Mouse (Mus musculus) myocyte (in vitro differentiated cells): Measurements from ENCODE around the gene Lce3f. TPM values are rescaled to one million over a fixed set of nuclear protein-coding genes. Genes with fewer than 3 reads are reported as not detected.
A peak's percentile ranks its signal among the peaks of the same experiment; 100 is the strongest.

Experiments used
- H3K27me3 ChIP-seq: one replicate; pipeline ENCODE4 v1.6.1; 2011; ENCODE audit not compliant: control insufficient read depth, insufficient read depth, insufficient read length
- H3K36me3 ChIP-seq: one replicate; pipeline ENCODE4 v1.6.1; 2011; ENCODE audit not compliant: control insufficient read depth, insufficient read depth
- H3K4me2 ChIP-seq: one replicate; pipeline ENCODE4 v1.6.1; 2011; ENCODE audit warnings: low read depth, control low read depth
- H3K4me3 ChIP-seq: one replicate; pipeline ENCODE4 v1.5.1; 2011; ENCODE audit warnings: mild to moderate bottlenecking, control low read depth, moderate library complexity
- H3K79me2 ChIP-seq: one replicate; pipeline ENCODE4 v1.6.1; 2011; ENCODE audit not compliant: control insufficient read depth, insufficient read depth
- H3ac ChIP-seq: one replicate; pipeline ENCODE4 v1.6.1; 2011; ENCODE audit not compliant: control insufficient read depth, insufficient read length
- CEBPB ChIP-seq: IDR thresholded peaks from 2 replicates; pipeline ENCODE4 v1.6.1; 2011; ENCODE audit warnings: mild to moderate bottlenecking, moderate library complexity; ENCODE audit not compliant: poor library complexity, insufficient read depth, severe bottlenecking
- E2F4 ChIP-seq: IDR thresholded peaks from one replicate; pipeline ENCODE4 v1.6.1; 2011; ENCODE audit warnings: mild to moderate bottlenecking, control low read depth, moderate library complexity; ENCODE audit not compliant: insufficient read depth
- MAX ChIP-seq: IDR thresholded peaks from one replicate; pipeline ENCODE4 v1.6.1; 2011; ENCODE audit warnings: low read depth, mild to moderate bottlenecking, control low read depth
- MYOD1 ChIP-seq, 3 experiments: IDR thresholded peaks; one replicate each; pipeline ENCODE4 v1.6.1; 2011; ENCODE audit warnings: control low read depth in 2 of 3, low read depth in 2 of 3, mild to moderate bottlenecking in 2 of 3, moderate library complexity in 1 of 3; ENCODE audit not compliant: insufficient read length in 2 of 3, control insufficient read depth in 1 of 3
- MYOG ChIP-seq, 3 experiments: IDR thresholded peaks; one replicate each; pipeline ENCODE4 v1.6.1; 2011; ENCODE audit warnings: control low read depth in 2 of 3, low read depth in 2 of 3, mild to moderate bottlenecking in 2 of 3; ENCODE audit not compliant: insufficient read length in 2 of 3, control insufficient read depth in 1 of 3, insufficient read depth in 1 of 3
- POLR2A ChIP-seq: IDR thresholded peaks from one replicate; pipeline ENCODE4 v1.6.1; 2011; ENCODE audit warnings: low read depth, mild to moderate bottlenecking, control low read depth, moderate library complexity; ENCODE audit not compliant: insufficient read length
- POLR2AphosphoS2 ChIP-seq: IDR thresholded peaks from one replicate; pipeline ENCODE4 v1.6.1; 2011; ENCODE audit warnings: low read depth, control low read depth; ENCODE audit not compliant: insufficient read length
- REST ChIP-seq: IDR thresholded peaks from one replicate; pipeline ENCODE4 v1.6.1; 2011; ENCODE audit warnings: mild to moderate bottlenecking, control low read depth, moderate library complexity; ENCODE audit not compliant: insufficient read depth, insufficient read length
- SRF ChIP-seq: IDR thresholded peaks from one replicate; pipeline ENCODE4 v1.6.1; 2011; ENCODE audit warnings: low read depth; ENCODE audit not compliant: control insufficient read depth, insufficient read length
- TCF12 ChIP-seq: IDR thresholded peaks from one replicate; pipeline ENCODE4 v1.6.1; 2011; ENCODE audit warnings: mild to moderate bottlenecking, control low read depth; ENCODE audit not compliant: poor library complexity, insufficient read depth, severe bottlenecking
- TCF3 ChIP-seq: IDR thresholded peaks from one replicate; pipeline ENCODE4 v1.6.1; 2011; ENCODE audit warnings: low read depth, control low read depth; ENCODE audit not compliant: insufficient read length
- USF1 ChIP-seq: IDR thresholded peaks from one replicate; pipeline ENCODE4 v1.6.1; 2011; ENCODE audit warnings: low read depth, mild to moderate bottlenecking, control low read depth, moderate library complexity
- polyA plus RNA-seq: library from polyadenylated mRNA; unstranded; fragments of >200 nt; fragmentation: generic; extraction: Trizol; gene quantifications from one replicate; pipeline ENCODE4 v1.2.1, GENCODE M21; 2012; ENCODE audit warnings: missing spikeins

The Lce3f gene
- polyA plus RNA-seq, 1 experiment = not detected

- Histone ChIP-seq H3K79me2 (no peaks in the 10 kb centered on the region), H3K36me3 (no peaks in the 10 kb centered on the region), H3K4me3 (no peak overlapping the region), H3ac (no peak overlapping the region), H3K27me3 (no peaks in the 10 kb centered on the region), H3K4me2 (no peak overlapping the region)
- TF ChIP-seq E2F4 = no peak
- TF ChIP-seq MYOD1 (IDR thresholded peaks at IDR 0.05; ENCODE audit: control insufficient read depth in 1 of 3, insufficient read length in 2 of 3, low read depth in 2 of 3) = peak in 1 of 3 experiments; percentile 53
- no peak for TF ChIP-seq CEBPB
- peak in 1 of 3 experiments; percentile 26 for TF ChIP-seq MYOG (IDR thresholded peaks at IDR 0.05; ENCODE audit: control insufficient read depth in 1 of 3, insufficient read depth in 1 of 3, insufficient read length in 2 of 3, low read depth in 2 of 3)
- no peak for TF ChIP-seq TCF12
Measured at GRCm38 (mm10) chr3:93023411-93024184, 31.6 kb downstream of the Lce3f start.

GRCm38 (mm10) chr3:93025486-93025885 lies 33.5 kb downstream of the Lce3f start:
- Histone ChIP-seq H3K27me3 (no peaks in the 10 kb centered on the region), H3K4me2 (no peak overlapping the region), H3K36me3 (no peaks in the 10 kb centered on the region), H3K4me3 (no peak overlapping the region), H3K79me2 (no peaks in the 10 kb centered on the region), H3ac (no peak overlapping the region)
- TF ChIP-seq POLR2A (no peak), CEBPB (0 out of 2 replicates have a peak, but pooled peaks have one; percentile 50)

- Histone ChIP-seq H3ac (no peak overlapping the region), H3K36me3 (no peaks in the 10 kb centered on the region), H3K4me2 (no peak overlapping the region), H3K27me3 (no peaks in the 10 kb centered on the region), H3K79me2 (no peaks in the 10 kb centered on the region), H3K4me3 (no peak overlapping the region)
- TF ChIP-seq MYOG (IDR thresholded peaks at IDR 0.05; ENCODE audit: control insufficient read depth in 1 of 3, insufficient read depth in 1 of 3, insufficient read length in 2 of 3, low read depth in 2 of 3) (no peak), TCF3 (no peak), MYOD1 (IDR thresholded peaks at IDR 0.05; ENCODE audit: control insufficient read depth in 1 of 3, insufficient read length in 2 of 3, low read depth in 2 of 3) (no peak), E2F4 (no peak), REST (no peak), SRF (no peak), CEBPB (no peak), TCF12 (no peak), POLR2AphosphoS2 (no peak), POLR2A (no peak), USF1 (no peak), MAX (no peak)
Measured at GRCm38 (mm10) chr3:93031450-93031849, 39.4 kb downstream of the Lce3f start.

Other genes with a start within 250 kb of the Lce3f start
- gene Lce1g, start 239.9 kb upstream of the Lce3f start, polyA plus RNA-seq = 0.07 TPM
- gene Lce1h, start 227.2 kb upstream of the Lce3f start, polyA plus RNA-seq = not detected
- gene Lce1i, start 213.3 kb upstream of the Lce3f start, polyA plus RNA-seq = not detected
- not detected for gene Lce1j, start 201.7 kb upstream of the Lce3f start, polyA plus RNA-seq
- gene Lce1k, start 184.3 kb upstream of the Lce3f start, polyA plus RNA-seq = not detected
- gene Kprp, start 165.0 kb upstream of the Lce3f start, polyA plus RNA-seq = not detected
- not detected for gene Lce1l, start 140.9 kb upstream of the Lce3f start, polyA plus RNA-seq
- gene 2310050C09Rik, start 122.0 kb upstream of the Lce3f start, polyA plus RNA-seq = not detected
- not detected for gene Lce3a, start 66.0 kb upstream of the Lce3f start, polyA plus RNA-seq
- not detected for gene Lce3b, start 59.2 kb upstream of the Lce3f start, polyA plus RNA-seq
- not detected for gene Lce3c, start 47.7 kb upstream of the Lce3f start, polyA plus RNA-seq
- gene Lce3d, start 34.8 kb upstream of the Lce3f start, polyA plus RNA-seq = not detected
- not detected for gene Lce3e, start 25.2 kb upstream of the Lce3f start, polyA plus RNA-seq
- 0.11 TPM for gene Crct1, start 23.5 kb downstream of the Lce3f start, polyA plus RNA-seq
- not detected for gene Lce1m, start 26.8 kb downstream of the Lce3f start, polyA plus RNA-seq
- not detected for gene Gm4858, start 76.6 kb downstream of the Lce3f start, polyA plus RNA-seq
- not detected for gene Crnn, start 152.6 kb downstream of the Lce3f start, polyA plus RNA-seq
- not detected for gene Flg2, start 205.1 kb downstream of the Lce3f start, polyA plus RNA-seq